Mouse (Mus musculus) hindbrain, embryonic 14.5 days (tissue): ENCODE results near the gene Elof1. TPM values are rescaled to one million over a fixed set of nuclear protein-coding genes. Genes with fewer than 3 reads are reported as not detected.
"Not testable (repeated sequence)": the region's sequence is repeated elsewhere in the genome, so short reads cannot be mapped to it uniquely, and the experiment has no call there.

Experiments used
- ATAC-seq: fragments of 200-750 bp; cut with Nextera tagmentation; 2 replicates; pipeline ENCODE4 v1.8.0; 2017; ENCODE audit warnings: moderate number of reproducible peaks, mild to moderate bottlenecking, moderate TSS enrichment, moderate library complexity; ENCODE audit not compliant: low FRiP score
- DNase-seq: peaks from one replicate; pipeline ENCODE4 v3.0.0-alpha.2; 2015; ENCODE audit warnings: low spot score
- H3K27ac ChIP-seq: fragments of 300-500 bp; sonication (generic); 2 replicates; pipeline ENCODE4 v1.5.1; 2014; ENCODE audit warnings: mild to moderate bottlenecking, moderate library complexity
- H3K27me3 ChIP-seq: fragments of 300-500 bp; sonication (generic); 2 replicates; pipeline ENCODE4 v1.6.1; 2014; ENCODE audit warnings: mild to moderate bottlenecking, low read length, mixed read lengths; ENCODE audit not compliant: control insufficient read depth, insufficient read depth
- H3K36me3 ChIP-seq: fragments of 300-500 bp; sonication (generic); replicated peaks from 2 replicates; pipeline ENCODE4 v1.6.1; 2014; ENCODE audit not compliant: control insufficient read depth, insufficient read depth
- H3K4me1 ChIP-seq: fragments of 300-500 bp; sonication (generic); replicated peaks from 2 replicates; pipeline ENCODE4 v1.6.1; 2014; ENCODE audit warnings: antibody characterized with exemption, low read length, mixed read lengths; ENCODE audit not compliant: control insufficient read depth, insufficient read depth
- H3K4me2 ChIP-seq: fragments of 300-500 bp; sonication (generic); replicated peaks from 2 replicates; pipeline ENCODE4 v1.6.1; 2014; ENCODE audit warnings: mild to moderate bottlenecking, moderate library complexity
- H3K4me3 ChIP-seq: fragments of 300-500 bp; sonication (generic); replicated peaks from 2 replicates; pipeline ENCODE4 v1.5.1; 2014; ENCODE audit warnings: mild to moderate bottlenecking, low read length
- H3K9ac ChIP-seq: fragments of 300-500 bp; sonication (generic); 2 replicates; pipeline ENCODE4 v1.6.1; 2014
- H3K9me3 ChIP-seq: fragments of 300-500 bp; sonication (generic); 2 replicates; pipeline ENCODE4 v1.6.1; 2016; ENCODE audit warnings: low read length; ENCODE audit not compliant: control insufficient read depth
- WGBS: fragments of 180-500 bp; shearing (Covaris S2); extraction: QIAGEN DNeasy Blood & Tissue Kit; methylation state at CpG from one replicate; pipeline ENCODE4 v1.1.7; 2014; 5-methylcytosine and 5-hydroxymethylcytosine counted together
- polyA plus RNA-seq: library from polyadenylated mRNA; unstranded; fragments of >200 nt; fragmentation: Nextera tagmentation; extraction: Ambion mirVana; gene quantifications from 2 replicates; pipeline ENCODE4 v1.2.1, GENCODE M21; 2014

Gene Elof1
- polyA plus RNA-seq, 1 experiment from 2014 or later = 193 TPM

DNA sequence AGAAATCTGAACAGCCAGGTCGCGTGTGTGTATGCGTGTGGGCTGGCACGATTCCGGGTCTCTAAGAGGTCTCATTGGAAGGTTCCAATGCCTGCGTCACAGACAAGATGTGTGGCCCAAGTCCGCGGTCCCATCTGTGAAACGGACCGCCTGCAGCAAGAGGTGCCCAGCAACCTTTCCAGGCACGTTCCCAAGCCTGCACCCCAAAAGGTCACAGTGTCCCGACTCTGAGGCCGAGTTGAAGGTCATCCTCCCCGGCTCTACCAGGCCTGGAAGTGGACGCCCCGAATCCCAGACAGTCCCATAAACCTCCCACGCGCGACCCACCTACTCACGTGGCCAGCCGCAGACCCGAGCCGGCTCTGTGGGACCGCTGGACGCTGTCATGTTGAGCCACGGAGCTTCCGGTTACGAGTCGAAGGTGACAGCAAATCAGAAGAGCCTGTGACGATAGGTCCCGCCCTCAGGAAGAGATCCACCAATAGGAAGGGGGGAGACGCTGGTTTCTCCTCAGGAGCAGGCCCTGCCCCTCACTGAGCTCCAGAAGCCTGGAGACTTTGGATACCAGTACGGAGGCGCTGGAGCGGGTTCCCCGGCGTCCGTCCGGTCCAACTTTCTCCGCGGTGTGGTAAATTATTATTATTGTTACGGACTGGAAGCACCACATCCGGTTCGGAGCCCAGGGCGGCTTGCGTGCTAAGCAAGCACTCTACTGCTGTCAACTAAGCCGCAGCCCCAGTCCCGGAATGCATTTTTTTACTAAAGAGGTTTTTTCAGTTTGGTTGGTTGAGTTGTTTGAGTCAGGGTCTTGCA is 31.7 kb downstream of the Elof1 start, which contains the start of gene Ecsit:
Gene Ecsit (minus strand): TSS at position 417 of the 813 bp plus-strand sequence.
- Histone ChIP-seq H3K4me2 (peak within 1 kb of the TSS; percentile 73), H3K27me3 (no peaks in the 10 kb centered on the region), H3K4me1 (peaks cover 11% of the 10 kb centered on the region), H3K36me3 (peaks cover 2% of the 10 kb centered on the region; the same call in 1 of the 2 replicates), H3K9me3 (no peaks in the 10 kb centered on the region), H3K27ac (peak within 1 kb of the TSS; percentile 67), H3K4me3 (peak within 1 kb of the TSS; percentile 69), H3K9ac (peak within 1 kb of the TSS; percentile 80)
- ATAC-seq (peak; percentile 99), DNase-seq (peak; percentile 93)
- WGBS = under 1% methylated on average over 48 of the region's 48 CpGs

DNA sequence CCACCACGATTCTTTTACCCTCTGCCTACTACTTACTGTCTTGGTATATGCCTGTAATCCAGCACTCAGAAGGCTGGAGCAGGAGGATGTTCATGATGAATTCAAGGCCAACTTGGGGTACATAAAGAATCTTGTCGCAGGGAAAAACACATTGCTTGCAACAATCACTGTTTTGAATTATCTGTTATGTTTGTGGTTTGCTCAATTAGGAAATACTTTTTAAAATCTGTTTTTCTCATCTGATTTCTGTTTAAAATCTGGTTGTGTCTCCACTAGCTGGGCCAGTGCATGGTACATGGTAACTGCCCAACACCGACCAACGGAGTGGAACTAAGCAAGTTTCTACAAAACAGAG is 32.3 kb downstream of the Elof1 start:
- H3K4me3 ChIP-seq = peak overlapping the region; percentile 69
- no peak for ATAC-seq
- no peak for DNase-seq
- H3K27me3 ChIP-seq = no peaks in the 10 kb centered on the region
- no peaks in the 10 kb centered on the region for H3K9me3 ChIP-seq
- H3K4me1 ChIP-seq = peaks cover 11% of the 10 kb centered on the region
- H3K9ac ChIP-seq = peak overlapping the region; percentile 80
- peaks cover 8% of the 10 kb centered on the region; the same call in 1 of the 2 replicates for H3K36me3 ChIP-seq
- H3K4me2 ChIP-seq = peak overlapping the region; percentile 73
- WGBS = 36% methylated on average over 4 of the region's 4 CpGs
- peak overlapping the region; percentile 67 for H3K27ac ChIP-seq

DNA sequence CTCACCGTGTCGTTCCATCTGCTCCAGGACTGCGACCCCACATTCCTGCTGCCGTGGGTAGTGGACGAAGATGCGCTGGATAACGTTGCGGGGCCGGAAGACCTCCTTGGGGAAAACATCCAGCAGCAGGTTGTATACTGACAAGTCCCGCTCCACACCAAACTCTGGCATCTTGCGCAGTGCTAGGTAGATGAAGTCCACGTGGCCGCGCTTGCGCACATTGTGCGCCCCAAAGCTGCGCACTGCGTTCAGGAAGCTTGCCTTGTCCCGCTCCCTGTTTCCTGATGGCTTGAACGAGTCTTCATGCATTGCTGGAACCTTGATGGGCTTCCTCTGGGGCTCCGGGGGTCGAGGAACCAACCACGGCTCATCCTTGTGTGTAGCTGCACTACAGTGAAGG is 40.7 kb downstream of the Elof1 start:
- Histone ChIP-seq H3K36me3 (peaks cover 53% of the 10 kb centered on the region), H3K4me1 (0 out of 2 replicates have a peak, but pooled peaks cover 4% of the 10 kb centered on the region), H3K9me3 (no peaks in the 10 kb centered on the region), H3K4me2 (no peak overlapping the region), H3K4me3 (no peak overlapping the region), H3K27me3 (no peaks in the 10 kb centered on the region), H3K27ac (no peak overlapping the region), H3K9ac (no peak overlapping the region)
- WGBS = 95% methylated on average over 23 of the region's 23 CpGs
- DNase-seq (no peak), ATAC-seq (no peak)

DNA sequence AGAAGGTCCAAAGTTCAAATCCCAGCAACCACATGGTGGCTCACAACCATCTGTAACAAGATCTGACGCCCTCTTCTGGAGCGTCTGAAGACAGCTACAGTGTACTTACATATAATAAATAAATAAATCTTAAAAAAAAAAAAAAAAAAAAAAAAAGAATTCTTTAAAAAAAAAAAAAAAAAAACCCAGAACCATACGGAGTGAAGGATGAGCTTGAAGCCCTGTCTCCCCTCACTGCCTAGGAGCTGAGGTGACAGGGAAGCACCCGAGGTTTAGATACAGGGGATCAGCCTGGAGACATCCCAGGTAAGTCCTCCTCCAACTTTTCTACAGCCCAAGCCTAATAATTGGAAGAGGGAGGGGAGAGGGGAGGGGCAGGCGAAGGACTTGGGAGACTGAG is 41.2 kb downstream of the Elof1 start:
- H3K27me3 ChIP-seq, H3K4me1 ChIP-seq, DNase-seq, H3K4me3 ChIP-seq, H3K27ac ChIP-seq, H3K4me2 ChIP-seq, H3K9me3 ChIP-seq, ATAC-seq, H3K9ac ChIP-seq: not testable (repeated sequence)
- WGBS = 80% methylated on average over 5 of the region's 5 CpGs
- peaks cover 53% of the 10 kb centered on the region for H3K36me3 ChIP-seq

DNA sequence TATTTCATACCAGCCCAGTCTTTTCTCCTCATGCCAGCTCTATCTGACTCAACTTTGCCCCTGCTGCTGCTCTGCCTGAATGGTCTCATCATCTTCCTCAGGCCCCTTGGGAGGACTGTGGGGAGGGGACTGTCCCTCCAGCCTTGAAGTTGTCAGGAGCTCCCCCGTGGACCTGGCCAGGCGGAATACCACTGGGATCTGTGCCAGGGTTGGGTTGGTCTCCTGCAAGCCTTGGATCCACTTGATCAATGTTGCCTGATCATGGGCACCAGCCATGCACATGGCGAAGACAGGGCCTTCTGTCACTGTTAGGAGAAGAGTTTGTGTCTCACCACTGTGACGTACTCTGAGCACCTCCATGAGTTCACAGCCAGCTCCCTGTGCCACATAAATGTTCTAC is 44.7 kb downstream of the Elof1 start:
- WGBS = 89% methylated on average over 4 of the region's 4 CpGs
- Histone ChIP-seq H3K9ac (no peak overlapping the region), H3K4me1 (peaks cover 12% of the 10 kb centered on the region), H3K4me2 (no peak overlapping the region), H3K27ac (no peak overlapping the region), H3K27me3 (no peaks in the 10 kb centered on the region), H3K36me3 (peaks cover 56% of the 10 kb centered on the region), H3K4me3 (no peak overlapping the region), H3K9me3 (no peaks in the 10 kb centered on the region)
- DNase-seq (no peak), ATAC-seq (no peak)

DNA sequence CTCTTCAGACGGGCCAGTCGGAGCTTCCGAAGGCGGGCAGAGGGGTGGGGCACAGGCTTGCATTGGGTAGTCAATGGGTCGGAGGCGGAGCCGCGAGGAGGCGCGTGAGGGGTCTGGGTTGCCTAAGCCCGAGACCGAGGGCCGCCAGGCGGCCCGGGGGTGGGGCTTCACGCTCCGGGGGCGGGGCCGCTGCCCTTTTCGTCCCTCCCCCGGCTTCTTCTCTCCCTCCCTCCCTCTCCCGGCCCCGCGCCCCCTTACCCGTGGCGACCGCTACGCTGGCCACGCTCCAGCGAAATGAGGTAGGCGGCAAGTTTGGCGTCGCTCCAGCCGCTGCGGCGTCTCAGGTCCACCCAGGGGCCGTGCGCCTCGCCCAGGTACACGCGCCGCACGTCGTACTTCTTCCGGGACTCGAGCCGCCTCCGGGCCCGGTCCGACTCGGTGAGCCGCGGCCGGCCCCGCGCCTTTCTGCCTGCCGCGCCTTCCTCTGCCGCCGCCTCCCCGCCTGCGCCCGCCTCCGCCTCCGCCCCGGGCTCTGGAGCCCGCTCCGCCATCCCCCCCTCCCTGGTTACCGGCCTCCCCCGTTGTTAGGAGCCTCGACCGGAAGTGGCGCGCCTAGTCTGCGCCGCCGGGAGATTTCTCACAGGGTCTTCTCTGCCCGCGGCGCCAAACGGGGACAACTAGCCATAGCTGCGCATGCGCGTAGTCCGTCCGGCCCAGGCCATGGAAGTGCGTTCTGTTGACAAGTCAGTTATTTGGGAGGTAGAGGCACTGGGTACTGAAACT is 46.0 kb downstream of the Elof1 start, which contains the start of the genes Gm49318 and Zfp653:
Gene Gm49318 (minus strand): TSS at position 469 of the 783 bp plus-strand sequence.
Gene Zfp653 (minus strand): TSS at position 586 of the 783 bp plus-strand sequence.
- Histone ChIP-seq H3K9me3 (no peaks in the 10 kb centered on the region), H3K4me3 (peak within 1 kb of the TSS; percentile 60), H3K27ac (peak within 1 kb of the TSS; percentile 93), H3K36me3 (peaks cover 49% of the 10 kb centered on the region), H3K9ac (peak within 1 kb of the TSS; percentile 78), H3K27me3 (no peaks in the 10 kb centered on the region), H3K4me2 (peak within 1 kb of the TSS; percentile 59), H3K4me1 (peaks cover 12% of the 10 kb centered on the region)
- ATAC-seq (peak; percentile 96), DNase-seq (peak; percentile 98)
- under 1% methylated on average over 58 of the region's 87 CpGs for WGBS

DNA sequence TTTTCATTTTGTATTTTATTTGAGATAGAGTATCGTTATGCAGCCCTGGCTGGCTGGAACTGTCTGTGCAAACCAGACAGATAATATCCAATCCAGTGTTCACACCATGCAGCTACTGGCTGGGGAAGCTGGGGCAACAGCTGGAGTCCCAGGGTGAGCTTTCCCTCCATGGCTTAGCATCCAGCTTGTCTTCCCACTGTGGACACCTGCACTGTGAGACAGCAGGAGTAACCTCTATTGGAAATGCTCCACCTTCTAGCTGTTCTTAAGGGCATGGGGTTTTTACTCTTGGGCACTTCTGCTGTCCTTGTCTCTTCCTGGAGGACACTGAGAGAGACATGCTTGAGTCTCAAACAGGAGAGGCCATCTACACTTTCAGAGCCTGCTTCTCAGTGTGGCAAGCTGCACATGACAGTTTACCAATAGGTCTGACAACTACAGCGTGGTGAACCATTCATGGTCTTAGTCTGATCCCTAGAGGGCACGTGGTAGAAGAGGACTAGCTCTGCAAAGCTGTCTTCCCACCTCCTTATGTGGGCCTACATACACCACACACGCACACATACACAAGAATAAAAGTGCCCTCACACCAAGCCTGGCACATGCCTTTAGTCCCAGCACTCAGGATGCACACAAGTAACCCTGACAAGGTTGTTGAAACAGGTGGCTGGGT is 47.0 kb downstream of the Elof1 start:
- H3K4me2 ChIP-seq = peak overlapping the region; percentile 59
- DNase-seq = no peak
- H3K9me3 ChIP-seq = no peaks in the 10 kb centered on the region
- peaks cover 55% of the 10 kb centered on the region for H3K36me3 ChIP-seq
- peaks cover 12% of the 10 kb centered on the region for H3K4me1 ChIP-seq
- no peak overlapping the region for H3K27ac ChIP-seq
- H3K4me3 ChIP-seq = peak overlapping the region; percentile 60
- 68% methylated on average over 4 of the region's 4 CpGs for WGBS
- no peaks in the 10 kb centered on the region for H3K27me3 ChIP-seq
- ATAC-seq = 0 out of 2 replicates have a peak, but pooled peaks have one; percentile 0
- H3K9ac ChIP-seq = peak overlapping the region; percentile 78

DNA sequence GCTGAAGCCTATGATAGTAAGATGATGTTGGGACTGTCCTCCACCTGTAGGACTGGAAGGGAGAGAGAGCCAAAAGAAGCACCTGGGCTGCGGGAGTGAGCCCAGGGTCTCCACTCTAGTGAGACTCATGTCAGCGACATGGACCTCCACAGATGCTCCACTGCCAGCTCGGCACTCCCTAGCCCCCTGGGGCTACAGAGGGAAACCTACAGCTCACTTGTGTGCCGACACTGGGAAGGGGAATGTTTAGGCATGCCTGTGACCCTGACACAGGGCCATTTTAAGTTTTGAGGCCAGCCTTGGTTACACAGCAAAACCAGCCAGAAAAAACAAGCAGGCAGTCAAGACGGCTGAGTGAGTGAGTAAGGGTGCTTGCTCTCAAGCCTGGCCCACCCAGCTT is 49.8 kb downstream of the Elof1 start:
- DNase-seq (no peak), ATAC-seq (no peak)
- Histone ChIP-seq H3K4me1 (peaks cover 12% of the 10 kb centered on the region), H3K36me3 (peaks cover 59% of the 10 kb centered on the region), H3K9me3 (no peaks in the 10 kb centered on the region), H3K4me3 (no peak overlapping the region), H3K4me2 (no peak overlapping the region), H3K27ac (no peak overlapping the region), H3K9ac (no peak overlapping the region), H3K27me3 (no peaks in the 10 kb centered on the region)
- WGBS = 79% methylated on average over 5 of the region's 5 CpGs

DNA sequence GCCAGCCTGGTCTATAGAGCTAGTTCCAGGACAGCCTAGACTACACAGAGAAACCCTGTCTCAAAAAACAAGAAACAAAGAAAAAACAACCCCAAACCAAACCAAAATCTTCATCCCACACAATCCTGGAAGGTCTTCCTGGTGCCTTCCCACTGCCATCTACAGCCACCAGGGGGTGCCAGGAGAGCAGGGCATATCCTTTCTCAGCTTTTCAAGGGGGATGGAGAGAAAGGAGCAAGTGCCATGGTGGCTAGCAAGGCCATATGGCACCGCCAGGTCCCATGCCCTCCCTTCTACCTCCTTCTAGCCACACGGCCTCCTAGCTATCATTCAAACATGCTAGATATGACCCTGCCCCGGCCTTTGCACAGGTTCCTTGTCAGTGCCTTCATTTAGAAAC is 50.5 kb downstream of the Elof1 start:
- WGBS = 92% methylated on average over 3 of the region's 3 CpGs
- Histone ChIP-seq H3K4me3 (no peak overlapping the region), H3K4me2 (no peak overlapping the region), H3K36me3 (peaks cover 67% of the 10 kb centered on the region), H3K4me1 (peaks cover 8% of the 10 kb centered on the region), H3K9ac (no peak overlapping the region), H3K27me3 (no peaks in the 10 kb centered on the region), H3K27ac (no peak overlapping the region), H3K9me3 (no peaks in the 10 kb centered on the region)
- ATAC-seq (no peak), DNase-seq (no peak)
